Mouse (Mus musculus) E14TG2a.4 (cell line): ENCODE measurements around the gene Wdfy3.

Experiments used
- CTCF ChIP-seq: conservative IDR thresholded peaks from 2 replicates; pipeline ENCODE4 v1.5.1; 2014; ENCODE audit warnings: low read length
- NANOG ChIP-seq: IDR thresholded peaks from 2 replicates; pipeline ENCODE4 v1.6.1; 2014; ENCODE audit warnings: borderline replicate concordance, low read length, mixed read lengths
- POU5F1 ChIP-seq: IDR thresholded peaks from 2 replicates; pipeline ENCODE4 v1.6.1; 2014; ENCODE audit warnings: low read length, borderline replicate concordance

GRCm38 (mm10) chr5:101852116-101852680 is 217.5 kb downstream of the Wdfy3 start:
- TF ChIP-seq CTCF (no peak), POU5F1 (no peak), NANOG (no peak)
